Mouse (Mus musculus): Measurements from ENCODE around the gene Gstm5.

GRCm38 (mm10) chr3:107887674-107888495 lies 7.7 kb upstream of the Gstm5 start:
- TF ChIP-seq CTCF (IDR thresholded peaks at IDR 0.05; ENCODE audit: control insufficient read depth, insufficient read depth, insufficient read length) (no peak), USF1 (IDR thresholded peaks at IDR 0.05; ENCODE audit: low read depth) (no peak), CEBPB (IDR thresholded peaks at IDR 0.05; ENCODE audit: low read depth) (no peak), MYOD1 (IDR thresholded peaks at IDR 0.05; ENCODE audit: control insufficient read depth, insufficient read length, low read depth) (no peak)
